In the genomic region with DNA sequence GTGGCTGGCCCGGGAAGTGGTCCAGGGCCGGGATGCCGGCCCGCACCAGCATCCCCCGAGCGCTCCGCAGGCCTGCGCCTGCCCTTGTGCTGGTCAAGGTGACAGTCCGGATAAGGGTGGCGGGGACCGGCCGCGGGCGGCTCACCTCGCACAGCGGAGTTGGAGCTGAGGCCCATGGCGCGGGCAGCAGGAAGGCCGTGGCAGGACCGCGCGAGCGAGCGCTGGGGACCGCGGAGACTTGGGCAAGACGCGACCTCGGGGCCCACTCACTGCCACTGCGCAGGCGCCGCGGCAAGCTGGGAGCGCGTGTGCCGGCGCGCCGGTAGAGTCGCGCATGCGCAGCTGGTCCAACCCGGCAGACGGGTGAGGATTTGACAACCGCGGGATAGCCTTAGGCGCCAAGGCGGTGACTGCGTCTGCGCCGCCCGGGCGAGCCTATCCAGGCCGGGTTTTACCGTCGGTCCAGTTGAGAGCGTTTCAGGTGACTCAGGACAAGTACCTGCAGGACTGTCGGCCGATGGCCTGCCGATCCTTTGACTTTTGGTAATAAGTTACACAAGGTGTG, we compare ENCODE assay signal across 8 mouse cellular contexts. TPM values are rescaled to one million over a fixed set of nuclear protein-coding genes. Genes with fewer than 3 reads are reported as not detected.
A peak's percentile ranks its signal among the peaks of the same experiment; 100 is the strongest.
DNase-seq lines count a peak whose midpoint lies in the region; ATAC-seq lines count a peak whose summit lies in the region.

A gene (minus strand): TSS at position 376 of the 565 bp plus-strand sequence.

- peak; percentile 81 for ATAC-seq in hindbrain, embryonic 12.5 days (ENCODE audit: low FRiP score)

- H3K9ac ChIP-seq in hindbrain, embryonic 12.5 days: peak within 1 kb of the TSS; percentile 85

- DNase-seq in Muller cell, postnatal 12 days (ENCODE audit: inconsistent ontology term): peak; percentile 96
- DNase-seq in cerebellum, adult 9-11 months: peak; percentile 98
- DNase-seq in frontal cortex, postnatal 10 days (ENCODE audit: low spot score in 2 of 2): peak; percentile 88 to 92
- DNase-seq in layer of hippocampus, postnatal 14 days (ENCODE audit: low spot score in 2 of 2): peak; percentile 93 to 95
- peak; percentile 94 for DNase-seq in lung, postnatal 14 days
- peak; percentile 88 for DNase-seq in retina, adult 2 months (ENCODE audit: low read depth, low spot score)
- peak; percentile 90 to 94 for DNase-seq in thymus, postnatal 36 days

- H3K36me3 ChIP-seq in hindbrain, embryonic 12.5 days: no peaks in the 10 kb centered on the region

- WGBS in hindbrain, embryonic 12.5 days: under 1% methylated on average over 60 of the region's 60 CpGs

- H3K4me1 ChIP-seq in hindbrain, embryonic 12.5 days: peaks cover 36% of the 10 kb centered on the region

- H3K4me2 ChIP-seq in hindbrain, embryonic 12.5 days (replicated peaks): peak within 1 kb of the TSS; percentile 75

- peak within 1 kb of the TSS; percentile 64; the same call in 1 of the 2 replicates for H3K27ac ChIP-seq in hindbrain, embryonic 12.5 days

- H3K27me3 ChIP-seq in hindbrain, embryonic 12.5 days: no peaks in the 10 kb centered on the region

- peak within 1 kb of the TSS; percentile 73 for H3K4me3 ChIP-seq in hindbrain, embryonic 12.5 days

- H3K9me3 ChIP-seq in hindbrain, embryonic 12.5 days (replicated peaks): no peaks in the 10 kb centered on the region

RNA-seq across cellular contexts. Expression of the gene that starts here (rescaled TPM):
- 137 and 154 TPM in 2 replicates for polyA plus RNA-seq in hindbrain, embryonic 12.5 days (2016; fragmentation: Nextera tagmentation; extraction: Ambion mirVana)
- total RNA-seq in layer of hippocampus, postnatal 14 days (2021): 100 to 1,000 TPM; 113 to 126 TPM

Comparison
In these comparisons a context has a peak if more than half of its experiments do, and no peak if none do; other contexts are left out.
1. Peak in every context shown above with its lines: DNase-seq, ATAC-seq, H3K4me3 ChIP-seq and H3K27ac ChIP-seq.